8 mouse cellular contexts compared by ENCODE assay signal in the genomic region with DNA sequence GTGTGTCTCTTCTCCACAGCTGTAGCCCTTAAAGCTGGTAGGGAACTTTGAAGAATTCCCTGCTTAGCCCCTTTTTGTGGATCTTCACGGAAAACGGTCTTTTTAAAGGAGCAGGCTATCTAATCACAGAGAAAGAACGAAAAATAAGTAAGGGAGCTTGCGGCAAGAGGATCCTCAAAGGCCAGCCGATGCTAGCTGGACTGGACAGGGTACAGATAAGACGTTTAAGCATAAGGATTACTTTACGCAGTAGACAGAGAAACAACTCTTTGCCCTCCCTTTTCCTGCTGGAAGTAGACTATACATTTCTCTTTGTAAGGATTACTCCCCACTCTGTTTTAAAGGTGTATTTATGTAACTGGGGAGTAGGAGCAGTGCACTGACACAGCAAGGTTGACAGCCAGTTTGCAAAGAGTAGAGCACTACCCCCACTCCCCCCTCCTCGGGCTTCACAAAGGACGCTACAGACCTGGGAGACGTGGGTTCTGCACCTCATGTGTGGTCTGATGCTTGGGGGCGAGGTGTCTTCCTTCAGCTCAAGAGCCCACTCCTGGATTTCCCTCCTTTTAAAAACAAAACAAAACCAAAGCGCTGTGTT. TPM values are rescaled to one million over a fixed set of nuclear protein-coding genes. Genes with fewer than 3 reads are reported as not detected.
DNase-seq lines count a peak whose midpoint lies in the region; ATAC-seq and TF ChIP-seq lines count a peak whose summit lies in the region.

No protein-coding gene starts in this region.

- no peaks in the 10 kb centered on the region for H3K9me3 ChIP-seq in forebrain, postnatal 0 days (ENCODE audit: low read length)
- H3K9me3 ChIP-seq in liver, embryonic 12.5 days (replicated peaks), result no peaks in the 10 kb centered on the region
- no peaks in the 10 kb centered on the region for H3K9me3 ChIP-seq in stomach, postnatal 0 days (ENCODE audit: control insufficient read depth, low read length)

- WGBS in lung, adult 2 months, result 14% methylated on average over 12 of the region's 12 CpGs
- 26% methylated on average over 12 of the region's 12 CpGs for WGBS in forebrain, postnatal 0 days
- 21% methylated on average over 12 of the region's 12 CpGs for WGBS in liver, embryonic 12.5 days (ENCODE audit: insufficient replicate concordance)
- WGBS in stomach, postnatal 0 days, result 14% methylated on average over 12 of the region's 12 CpGs

- H3K4me3 ChIP-seq in lung, adult 2 months (replicated peaks; ENCODE audit: extremely low read depth, low read depth, low read length), result peak overlapping the region; percentile 53
- H3K4me3 ChIP-seq in forebrain, postnatal 0 days (ENCODE audit: low read depth, low read length), result peak overlapping the region; percentile 68
- peak overlapping the region; percentile 80 for H3K4me3 ChIP-seq in liver, embryonic 12.5 days
- H3K4me3 ChIP-seq in stomach, postnatal 0 days (ENCODE audit: low read depth, low read length), result peak overlapping the region; percentile 61

- no peak for ATAC-seq in forebrain, postnatal 0 days
- ATAC-seq in liver, embryonic 12.5 days, result no peak
- no peak for ATAC-seq in stomach, postnatal 0 days (ENCODE audit: low FRiP score, low TSS enrichment)

- no peak for DNase-seq in lung, adult 2 months
- DNase-seq in lung, postnatal 14 days, result no peak
- peak; percentile 22 for DNase-seq in c-Kit-positive CD71-positive TER-119-negative erythroid progenitor cells, embryonic 14.5 days (ENCODE audit: low read depth)
- peak; percentile 24 for DNase-seq in forebrain, postnatal 0 days
- DNase-seq in stomach, postnatal 0 days (ENCODE audit: low spot score), result no peak
- no peak for DNase-seq in adrenal gland, adult 8-10 months
- DNase-seq in thymus, postnatal 10 days (ENCODE audit: low spot score in 2 of 2), result no peak

- TF ChIP-seq CTCF in lung, adult 2 months (IDR thresholded peaks at IDR 0.05; ENCODE audit: insufficient read depth, low read length), result no peak
- no peak for TF ChIP-seq CTCF in forebrain, postnatal 0 days (IDR thresholded peaks at IDR 0.05; ENCODE audit: low read depth)
- TF ChIP-seq CTCF in stomach, postnatal 0 days (IDR thresholded peaks at IDR 0.05; ENCODE audit: low read depth), result no peak

- no peak for TF ChIP-seq POLR2A in lung, adult 2 months (IDR thresholded peaks at IDR 0.05; ENCODE audit: borderline replicate concordance, extremely low read depth, low read depth, low read length)

- H3K4me2 ChIP-seq in forebrain, postnatal 0 days (ENCODE audit: low read depth), result peak overlapping the region; percentile 80
- peak overlapping the region; percentile 84 for H3K4me2 ChIP-seq in liver, embryonic 12.5 days
- H3K4me2 ChIP-seq in stomach, postnatal 0 days (replicated peaks; ENCODE audit: low read depth), result peak overlapping the region; percentile 69

- TF ChIP-seq EP300 in stomach, postnatal 0 days (optimal IDR thresholded peaks at IDR 0.05), result no peak

- H3K27me3 ChIP-seq in forebrain, postnatal 0 days (ENCODE audit: insufficient read depth, low read length), result no peaks in the 10 kb centered on the region
- no peaks in the 10 kb centered on the region for H3K27me3 ChIP-seq in liver, embryonic 12.5 days (replicated peaks)
- no peaks in the 10 kb centered on the region for H3K27me3 ChIP-seq in stomach, postnatal 0 days (ENCODE audit: control insufficient read depth, insufficient read depth, low read length)

- peak overlapping the region; percentile 82 for H3K9ac ChIP-seq in forebrain, postnatal 0 days
- peak overlapping the region; percentile 86 for H3K9ac ChIP-seq in liver, embryonic 12.5 days
- peak overlapping the region; percentile 84 for H3K9ac ChIP-seq in stomach, postnatal 0 days (ENCODE audit: low read length)

- H3K4me1 ChIP-seq in lung, adult 2 months (ENCODE audit: control insufficient read depth, insufficient read depth, low read length), result peaks cover 12% of the 10 kb centered on the region
- peaks cover 9% of the 10 kb centered on the region; the same call in 1 of the 2 replicates for H3K4me1 ChIP-seq in forebrain, postnatal 0 days (ENCODE audit: insufficient read depth)
- H3K4me1 ChIP-seq in liver, embryonic 12.5 days, result peaks cover 67% of the 10 kb centered on the region
- 0 out of 2 replicates have a peak, but pooled peaks cover 3% of the 10 kb centered on the region for H3K4me1 ChIP-seq in stomach, postnatal 0 days (replicated peaks; ENCODE audit: control insufficient read depth, insufficient read depth)

- H3K36me3 ChIP-seq in forebrain, postnatal 0 days (ENCODE audit: insufficient read depth), result no peaks in the 10 kb centered on the region
- no peaks in the 10 kb centered on the region for H3K36me3 ChIP-seq in liver, embryonic 12.5 days
- H3K36me3 ChIP-seq in stomach, postnatal 0 days (ENCODE audit: control insufficient read depth, insufficient read depth, low read length), result no peaks in the 10 kb centered on the region

- 0 out of 2 replicates have a peak overlapping the region, but pooled peaks have one; percentile 50 for H3K27ac ChIP-seq in forebrain, postnatal 0 days (ENCODE audit: low read depth, low read length)
- peak overlapping the region; percentile 94 for H3K27ac ChIP-seq in liver, embryonic 12.5 days
- peak overlapping the region; percentile 97 for H3K27ac ChIP-seq in stomach, postnatal 0 days (replicated peaks)

RNA-seq across cellular contexts. Expression of gene Akap7, which starts 9.9 kb away (rescaled TPM):
- polyA plus RNA-seq in lung, adult 2 months (2012; rRNA removed), result 5.6 and 12.2 TPM in 2 replicates
- 106 and 159 TPM in 2 replicates for total RNA-seq in forebrain, postnatal 0 days (2014; rRNA removed)
- polyA plus RNA-seq in forebrain, postnatal 0 days (2015; fragmentation: Nextera tagmentation; extraction: Ambion mirVana), result 64.2 and 66.5 TPM in 2 replicates
- 23.2 and 25.7 TPM in 2 replicates for polyA plus RNA-seq in liver, embryonic 12.5 days (2016; fragmentation: Nextera tagmentation; extraction: Ambion mirVana)
- 21.5 and 23.1 TPM in 2 replicates for polyA plus RNA-seq in stomach, postnatal 0 days (2015; fragmentation: Nextera tagmentation; extraction: Ambion mirVana)
- 10 to 100 TPM; 56.7 to 83.5 (median 69.8) TPM for total RNA-seq in adrenal gland, adult 8-10 months (2022)

Comparison
In these comparisons a context has a peak if more than half of its experiments do, and no peak if none do; other contexts are left out.
1. DNase-seq: peak in c-Kit-positive CD71-positive TER-119-negative erythroid progenitor cells, embryonic 14.5 days (single experiment) and forebrain, postnatal 0 days (single experiment); none in lung, adult 2 months (single experiment), lung, postnatal 14 days (single experiment), stomach, postnatal 0 days (single experiment), adrenal gland, adult 8-10 months (single experiment) and thymus, postnatal 10 days (0 of 2).
2. Peak in every context shown above with its lines, with median percentiles within 50 percentile points of each other: H3K4me3 ChIP-seq, H3K27ac ChIP-seq, H3K4me2 ChIP-seq and H3K9ac ChIP-seq.